Mouse (Mus musculus): ENCODE results near the gene Gramd1b.

The Gramd1b gene

DNA sequence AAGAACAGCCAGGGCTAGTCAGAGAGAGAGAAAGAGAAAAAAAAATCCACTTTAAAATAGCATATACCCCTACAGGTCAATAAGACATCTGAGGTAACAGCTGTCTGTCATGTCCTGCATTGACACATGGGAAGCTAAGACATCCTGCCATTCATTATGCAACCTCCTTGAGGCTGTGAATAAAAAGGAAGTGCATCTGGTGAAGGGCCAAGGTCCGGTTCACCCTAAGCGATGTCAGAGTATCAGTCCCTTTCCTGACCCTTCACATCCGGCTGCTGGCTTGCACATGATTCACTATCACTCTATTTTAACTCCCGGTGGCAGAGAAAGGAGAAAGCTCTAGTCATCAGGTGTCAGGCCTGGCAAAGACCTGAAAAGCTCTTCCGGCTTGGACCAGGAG is 73.7 kb downstream of the Gramd1b start:
- no peak for DNase-seq (ENCODE audit: low spot score)

DNA sequence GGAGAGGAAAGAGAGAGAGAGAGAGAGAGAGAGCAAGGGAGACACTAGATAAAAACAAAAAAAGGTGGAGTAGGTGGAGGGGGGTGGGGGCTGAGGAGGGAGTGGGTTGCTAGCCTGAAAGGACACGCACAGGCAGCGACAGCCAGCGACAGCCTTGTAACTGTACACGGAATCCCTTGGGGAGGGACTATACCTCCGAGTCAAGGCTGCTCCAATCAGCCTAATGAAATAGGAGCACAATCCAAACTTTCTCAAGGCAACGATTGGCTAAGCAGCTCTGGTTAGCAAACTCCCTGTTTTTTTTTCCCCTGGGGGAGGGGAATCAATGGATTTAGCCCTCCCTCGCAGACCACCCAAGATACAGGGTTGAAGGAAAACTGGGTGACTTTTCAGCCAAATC is 75.0 kb downstream of the Gramd1b start:
- DNase-seq (ENCODE audit: low spot score): no peak

DNA sequence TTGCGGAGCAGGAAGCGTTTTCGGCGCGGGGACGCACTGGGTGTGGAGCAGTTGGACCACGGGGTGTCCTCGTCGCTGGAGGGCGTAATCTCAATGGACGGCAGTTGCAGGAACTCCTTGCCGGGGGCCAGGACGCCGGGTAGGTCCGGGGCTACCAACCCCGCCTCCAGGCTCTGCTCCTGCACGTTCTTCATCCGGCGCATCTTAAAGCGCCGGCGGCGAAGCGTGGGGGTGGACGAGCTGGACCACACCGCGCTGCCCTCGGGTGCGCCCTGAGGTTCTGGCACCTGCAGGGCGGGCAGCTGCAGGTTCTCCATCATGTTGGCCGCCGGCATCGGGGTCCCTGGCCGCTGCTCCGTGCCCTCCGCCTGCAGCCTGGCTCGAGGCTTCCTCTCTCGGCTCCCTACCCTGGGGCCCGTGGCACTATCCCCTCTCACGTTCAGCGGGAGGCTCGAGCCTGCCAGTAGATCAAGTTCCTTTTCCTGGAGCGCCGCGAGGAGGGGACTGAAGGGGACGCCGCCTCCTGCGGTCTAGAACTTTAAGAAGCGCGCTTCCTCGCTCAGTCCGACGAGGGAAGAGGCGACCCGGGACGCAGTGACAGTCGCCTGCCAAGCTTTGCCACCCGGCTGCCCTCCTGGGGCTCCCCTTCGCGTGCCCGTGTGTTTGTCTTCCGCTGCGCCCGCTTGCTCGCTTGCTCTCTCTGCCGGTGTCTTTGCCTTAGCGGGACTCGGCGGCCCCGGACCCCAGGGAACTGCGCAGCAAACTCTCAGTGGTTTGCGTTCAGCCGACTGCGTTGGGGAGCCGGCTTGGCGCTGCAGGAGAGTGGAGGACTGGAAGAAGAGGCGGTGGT is 75.6 kb downstream of the Gramd1b start:
- no peak for DNase-seq (ENCODE audit: low spot score)

DNA sequence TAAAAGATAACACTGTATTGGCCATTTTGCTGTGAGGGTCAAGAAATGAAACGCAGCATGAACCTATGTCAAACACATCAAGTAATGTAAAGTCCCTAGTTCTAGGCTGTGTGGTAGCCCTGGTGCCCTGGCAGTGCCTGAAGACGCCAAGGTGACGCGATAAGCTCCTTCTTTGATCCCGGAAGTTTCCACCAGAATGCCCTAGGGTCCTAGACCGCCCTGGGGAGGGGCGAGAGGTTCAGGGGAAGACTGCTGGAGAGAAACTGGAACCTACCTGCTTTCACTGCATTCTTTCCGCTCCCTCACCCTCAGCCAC is 76.2 kb downstream of the Gramd1b start:
- DNase-seq (ENCODE audit: low spot score): no peak

DNA sequence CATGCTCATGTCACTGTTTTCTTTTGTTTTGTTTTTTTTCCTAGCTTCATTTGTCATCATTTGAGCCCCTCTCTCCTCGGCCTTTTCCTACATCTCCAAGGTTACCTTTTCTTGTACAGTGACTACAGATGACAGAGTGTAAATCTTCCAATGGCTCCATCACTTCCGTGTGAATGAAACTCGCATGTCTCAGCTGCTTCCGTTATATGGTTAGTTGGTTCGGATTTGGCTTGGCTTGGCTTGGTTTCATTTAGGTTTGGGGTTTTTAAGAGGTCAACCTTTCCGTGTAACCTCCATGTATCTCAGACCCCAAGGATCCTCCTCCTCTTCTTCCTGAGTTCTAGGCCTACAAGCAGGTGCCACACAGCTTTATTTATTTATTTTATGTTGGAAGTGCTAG is 77.3 kb downstream of the Gramd1b start:
- no peak for DNase-seq (ENCODE audit: low spot score)

DNA sequence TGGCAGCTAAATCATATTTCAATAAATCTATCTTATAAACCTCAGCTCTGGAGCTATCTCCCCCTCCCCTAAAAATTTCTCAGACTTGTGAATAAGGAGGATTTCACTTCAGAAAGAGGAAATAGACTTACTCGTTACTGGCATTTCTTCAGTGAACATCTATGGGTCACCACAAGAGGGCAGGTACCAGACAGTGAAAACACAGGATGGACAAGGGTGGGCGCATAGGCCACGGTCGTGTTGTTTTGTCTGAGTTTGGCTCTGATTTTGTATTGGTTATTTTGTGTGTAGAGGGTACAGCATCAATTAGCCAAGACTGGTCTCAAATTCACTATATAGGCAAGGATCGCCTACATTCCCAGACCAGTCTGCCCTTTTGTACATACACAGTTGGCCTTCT is 79.0 kb downstream of the Gramd1b start:
- DNase-seq (ENCODE audit: low spot score): no peak

DNA sequence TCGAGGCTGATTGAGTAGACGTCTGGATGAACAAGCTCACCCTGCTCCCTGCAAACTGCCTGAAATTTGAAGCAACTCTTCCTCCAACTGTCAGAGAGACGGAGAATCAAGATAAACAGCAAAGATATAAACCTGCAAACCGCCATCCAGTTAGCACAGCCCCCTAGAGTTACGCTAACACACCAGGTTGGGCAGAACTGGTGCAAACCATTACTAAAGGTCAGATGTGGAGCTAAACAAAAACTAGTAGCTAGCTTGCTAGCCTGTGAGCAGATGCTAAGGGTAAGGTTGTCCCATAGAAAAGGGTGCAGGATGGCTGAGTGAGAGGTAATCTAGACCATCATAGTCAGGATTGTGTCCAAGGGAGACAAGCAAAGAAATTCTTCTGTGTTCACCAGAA is 80.4 kb downstream of the Gramd1b start:
- DNase-seq (ENCODE audit: low spot score): no peak

DNA sequence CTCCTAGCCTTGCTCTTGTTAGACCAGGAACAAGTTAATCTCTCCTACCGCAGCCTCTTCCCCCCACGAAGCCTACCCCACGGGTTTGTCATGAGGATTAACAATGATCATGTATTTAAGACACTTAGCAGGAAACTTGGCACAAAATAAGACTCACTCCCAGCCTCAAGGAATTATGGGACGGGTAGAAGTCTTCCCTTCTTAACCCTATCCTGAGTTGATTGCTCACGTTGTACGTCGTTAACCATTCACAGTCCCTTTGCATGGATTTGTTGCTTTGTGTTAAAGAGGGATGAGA is 80.8 kb downstream of the Gramd1b start:
- DNase-seq (ENCODE audit: low spot score): no peak

DNA sequence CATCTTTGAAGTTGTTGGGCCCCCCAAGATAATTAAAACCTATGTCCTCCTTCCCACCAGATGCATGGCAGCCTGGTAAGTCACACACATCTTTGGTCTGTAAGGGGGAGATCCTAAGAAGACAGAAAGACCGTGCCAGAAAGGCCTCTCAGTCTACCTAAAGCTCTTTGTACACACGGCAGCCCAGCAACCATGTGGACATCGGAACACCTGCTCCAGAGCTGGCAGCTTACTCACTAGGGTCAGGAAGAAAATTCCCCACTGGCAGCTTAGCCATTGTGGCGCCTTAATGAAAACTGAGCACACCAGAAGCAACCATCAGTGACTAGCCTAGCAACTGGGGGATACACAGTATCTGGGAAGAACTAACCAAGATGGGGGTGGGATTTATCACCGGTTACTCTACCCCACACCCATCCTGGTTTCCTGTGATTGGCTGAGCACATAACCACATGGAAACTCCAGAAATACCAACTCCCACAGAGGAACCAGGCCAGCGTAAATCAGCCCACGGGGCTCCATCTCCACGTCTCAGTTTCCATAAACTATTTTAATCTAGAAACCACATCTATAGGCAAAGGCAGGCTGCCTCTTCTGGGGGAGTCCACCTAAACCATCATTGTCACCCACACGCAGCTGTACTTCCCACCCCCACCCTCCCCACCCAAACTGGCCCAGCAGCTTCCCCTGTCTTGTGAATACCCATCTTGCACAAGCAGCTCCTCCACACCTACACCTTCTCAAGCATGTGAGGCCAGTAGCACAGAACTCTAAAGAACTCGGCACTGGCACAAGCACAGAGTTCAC is 81.4 kb downstream of the Gramd1b start:
- DNase-seq (ENCODE audit: low spot score): no peak

DNA sequence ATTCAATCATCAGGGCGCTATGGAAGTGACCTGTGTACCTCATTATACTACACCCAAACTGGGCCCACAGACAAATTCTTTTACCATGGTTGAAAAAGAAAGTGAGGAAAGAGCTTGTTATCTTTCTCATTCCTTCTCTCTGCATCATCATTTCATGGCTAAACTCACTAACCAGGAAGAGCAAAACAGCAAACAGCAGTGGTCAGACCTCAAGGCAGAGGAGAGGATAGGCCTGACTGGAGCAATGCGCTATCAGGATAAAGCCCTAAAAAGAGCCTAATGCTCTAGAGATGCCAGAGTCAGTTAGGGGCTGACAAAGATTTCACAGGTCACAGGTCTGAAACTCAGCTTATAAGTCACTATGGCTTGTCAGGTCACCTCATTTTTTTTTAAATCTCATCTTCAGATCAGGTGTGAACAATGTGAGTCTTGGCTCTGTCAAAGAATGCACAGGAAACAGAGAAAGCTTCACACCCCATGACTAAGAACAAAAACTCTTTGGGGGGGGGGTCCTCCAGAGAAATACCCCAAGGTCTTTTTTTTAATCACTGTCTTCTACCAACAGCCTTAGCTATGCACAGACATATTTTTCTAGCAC is 82.4 kb downstream of the Gramd1b start:
- DNase-seq (ENCODE audit: low spot score): no peak

DNA sequence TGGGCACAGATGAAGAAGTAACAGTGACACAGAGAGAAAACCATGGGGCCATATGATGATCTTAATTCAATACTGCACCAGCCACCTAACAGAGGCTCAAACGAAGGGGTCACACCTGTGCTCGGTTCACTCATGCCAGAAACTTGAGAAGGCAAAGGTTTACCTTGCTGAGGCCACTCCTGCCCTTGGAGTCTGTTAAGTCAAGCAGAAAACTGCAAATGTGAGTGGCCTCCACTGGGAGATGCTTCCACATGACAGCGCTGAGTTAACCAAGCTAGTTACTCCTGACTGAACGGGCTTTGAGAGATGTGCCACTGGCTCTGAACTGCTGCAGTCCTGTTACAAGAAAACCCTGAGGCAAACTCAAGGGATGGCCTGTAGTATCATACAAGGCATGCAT is 83.9 kb downstream of the Gramd1b start:
- DNase-seq (ENCODE audit: low spot score): no peak

DNA sequence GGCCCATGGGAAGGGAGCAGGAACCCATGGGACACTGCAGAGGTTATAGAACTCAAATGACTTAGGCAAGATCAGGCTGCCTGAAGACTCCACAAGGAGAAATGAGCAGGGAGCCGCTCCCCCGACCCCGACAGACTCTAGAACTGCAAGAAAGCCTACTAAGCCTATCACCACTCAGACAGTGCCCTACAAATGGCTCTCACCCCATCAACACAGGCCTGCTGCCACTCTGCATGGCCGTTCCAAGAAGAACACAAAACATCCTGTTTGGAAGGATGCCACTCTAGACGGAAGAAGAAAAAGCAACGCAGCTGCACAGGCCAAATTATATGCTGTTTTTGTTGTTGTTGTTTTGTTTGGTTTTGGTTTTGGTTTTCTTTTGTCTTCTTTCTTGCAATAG is 86.2 kb downstream of the Gramd1b start:
- no peak for DNase-seq (ENCODE audit: low spot score)

DNA sequence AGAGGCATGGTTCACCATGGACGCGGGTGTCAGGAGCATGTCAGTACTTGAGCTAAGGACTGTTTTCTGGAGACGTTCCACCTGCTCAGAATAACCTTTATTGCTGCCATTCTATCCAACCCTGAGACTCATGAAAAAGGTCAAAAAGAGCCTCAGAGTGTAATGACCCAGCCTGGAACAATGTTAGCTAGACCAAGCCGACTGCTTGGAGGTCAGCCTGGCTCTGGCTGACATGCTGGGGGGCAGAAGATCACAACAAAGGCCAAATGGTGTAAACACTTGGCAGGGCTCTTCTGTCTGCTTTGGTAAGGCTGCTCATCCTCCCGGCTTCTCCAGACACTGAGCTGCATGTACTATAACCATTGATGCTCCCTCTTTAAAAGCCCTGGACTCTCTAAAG is 88.4 kb downstream of the Gramd1b start:
- DNase-seq (ENCODE audit: low spot score): no peak

DNA sequence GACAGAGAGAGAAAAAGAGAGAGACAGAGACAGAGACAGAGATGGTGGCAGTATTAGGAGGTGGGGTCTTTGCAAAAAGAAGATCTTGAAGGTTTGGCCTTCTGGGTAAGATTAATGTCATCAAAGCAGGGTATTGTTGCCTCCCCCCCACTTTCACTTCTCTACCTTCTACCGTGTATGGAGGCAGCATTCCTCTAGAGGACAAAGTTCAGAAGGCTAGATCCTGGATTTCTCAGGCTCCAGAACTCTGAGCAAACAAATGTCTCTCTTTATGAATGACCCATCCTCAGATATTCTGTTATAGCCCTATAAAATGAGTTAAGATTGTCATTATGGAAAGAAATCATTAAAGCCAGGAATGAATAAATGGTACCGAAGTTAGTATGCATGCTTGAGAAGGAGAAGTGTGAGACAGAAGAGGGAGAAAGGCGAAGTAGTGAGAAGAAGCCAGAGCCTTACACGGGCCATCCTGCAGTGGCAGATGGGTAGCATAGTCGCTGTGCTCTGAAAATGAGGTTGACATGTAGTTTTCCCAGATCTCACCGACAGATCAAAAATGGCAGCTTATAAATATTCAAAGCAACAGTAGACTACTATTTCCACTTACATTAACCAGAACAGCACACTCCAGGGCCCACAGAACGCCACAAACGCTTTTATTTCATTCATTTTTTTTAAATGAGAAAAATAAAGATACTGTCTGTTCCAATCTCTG is 91.1 kb downstream of the Gramd1b start:
- DNase-seq (ENCODE audit: low spot score): no peak

DNA sequence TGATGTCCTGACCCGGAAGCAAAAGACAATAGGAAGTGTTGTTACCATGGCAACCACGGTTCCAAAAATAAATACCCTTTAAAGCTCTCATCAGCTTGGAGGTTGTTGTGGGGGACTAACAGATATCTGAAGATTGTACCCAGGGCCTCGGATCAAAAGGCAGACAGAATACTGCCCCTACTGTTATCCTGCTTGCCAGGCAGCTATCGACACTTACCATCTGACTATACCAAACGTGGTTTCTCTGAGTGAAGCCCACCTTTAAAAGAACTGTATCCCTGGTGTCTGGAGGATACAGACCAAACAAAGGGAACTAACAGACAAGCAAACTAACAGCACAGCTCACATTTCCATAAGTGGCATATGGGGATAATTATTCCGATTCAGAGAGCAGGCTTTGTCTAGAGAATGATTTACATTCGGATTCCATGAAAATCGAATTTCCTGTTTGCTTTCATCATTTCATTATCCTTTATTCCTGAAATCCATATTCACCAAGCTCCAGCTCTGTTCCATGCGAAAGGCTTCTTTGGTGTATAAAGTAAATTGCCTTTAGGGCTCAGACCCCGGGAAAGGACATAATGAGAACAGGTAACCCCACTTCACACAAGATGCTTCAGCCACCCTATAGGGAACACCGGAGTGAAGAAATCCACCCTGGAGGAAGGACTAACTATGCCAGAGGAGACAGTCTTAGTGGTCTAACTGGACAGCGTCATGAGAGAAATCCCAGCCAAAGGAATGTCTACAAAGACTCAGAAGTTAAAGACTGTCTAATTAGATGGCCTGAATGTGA is 92.3 kb downstream of the Gramd1b start:
- DNase-seq (ENCODE audit: low spot score): peak; percentile 21

DNA sequence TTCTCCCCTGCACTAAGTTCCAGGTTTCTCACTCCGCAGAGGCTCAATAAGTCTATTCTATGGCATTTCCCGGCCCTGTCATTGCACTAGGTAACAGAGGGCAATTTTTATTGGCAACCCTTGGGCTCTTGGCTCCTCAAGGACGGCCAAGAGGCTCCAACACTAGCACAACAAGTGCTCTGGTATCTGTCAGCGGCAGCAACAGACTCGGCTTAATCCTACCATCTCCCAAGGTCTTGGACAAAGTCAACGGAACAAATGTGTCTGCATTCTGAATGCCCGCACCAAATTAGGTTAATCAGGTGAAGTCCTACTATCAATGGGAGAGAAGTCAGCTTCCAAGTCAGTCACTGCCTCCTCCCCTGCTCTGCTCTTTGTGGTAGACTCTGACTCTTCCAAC is 93.3 kb downstream of the Gramd1b start:
- no peak for DNase-seq (ENCODE audit: low spot score)

DNA sequence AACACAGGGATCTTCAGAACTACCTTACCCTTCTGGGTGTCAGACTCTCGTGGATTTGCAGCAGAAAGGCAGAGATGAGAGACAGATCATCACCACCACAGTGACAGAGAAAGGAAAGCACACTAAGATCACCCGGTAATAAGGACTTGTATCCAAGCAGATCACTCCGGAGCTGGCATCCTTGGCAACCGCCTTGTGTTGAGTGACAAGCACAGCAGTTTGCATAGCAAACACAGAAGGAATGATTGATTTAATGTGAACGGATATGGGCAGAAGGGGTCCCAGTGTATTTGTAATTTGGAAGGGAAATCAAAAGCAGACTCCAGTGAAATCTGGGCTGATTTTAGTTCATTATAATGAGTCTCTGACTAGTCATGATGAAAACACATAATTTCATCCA is 97.9 kb downstream of the Gramd1b start:
- no peak for DNase-seq (ENCODE audit: low spot score)

DNA sequence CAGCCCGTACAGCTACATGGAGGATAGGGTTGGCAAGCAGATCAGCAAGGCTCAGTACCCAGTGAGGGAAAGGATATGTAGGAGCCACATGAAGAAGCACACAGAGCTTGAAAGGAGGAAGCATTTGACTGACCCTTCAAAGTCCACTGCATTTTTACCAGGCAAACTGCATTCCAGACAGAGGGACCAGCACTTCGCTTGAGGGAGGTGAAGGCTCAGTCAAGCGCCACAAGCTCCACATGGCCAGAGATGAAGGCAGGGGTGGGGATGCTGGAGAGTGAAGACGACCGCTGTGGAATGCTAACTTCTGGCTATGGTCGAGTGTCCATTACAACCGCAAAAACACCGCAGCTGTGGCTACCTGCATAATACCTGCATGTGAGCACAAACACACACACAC is 100.2 kb downstream of the Gramd1b start:
- DNase-seq (ENCODE audit: low spot score): no peak

DNA sequence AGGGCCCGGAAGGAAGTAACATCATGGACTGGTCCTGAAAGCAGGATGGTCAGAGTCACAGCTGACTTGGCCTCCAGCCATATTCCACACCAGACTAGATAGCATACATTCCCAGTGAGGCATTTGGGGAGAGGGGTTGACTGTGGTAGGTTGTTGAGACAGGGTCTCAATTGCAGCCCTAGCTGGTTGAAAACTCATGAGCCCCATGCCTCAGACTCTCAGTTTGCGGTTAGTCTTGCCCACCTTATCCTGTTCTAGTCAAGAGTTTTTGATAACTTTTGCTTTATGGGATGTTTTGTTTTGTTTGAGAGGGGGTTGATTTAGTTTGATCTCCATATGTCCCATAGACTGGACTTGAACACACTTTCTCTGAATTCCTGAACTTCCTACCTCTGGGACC is 103.5 kb downstream of the Gramd1b start:
- DNase-seq (ENCODE audit: low spot score): no peak

DNA sequence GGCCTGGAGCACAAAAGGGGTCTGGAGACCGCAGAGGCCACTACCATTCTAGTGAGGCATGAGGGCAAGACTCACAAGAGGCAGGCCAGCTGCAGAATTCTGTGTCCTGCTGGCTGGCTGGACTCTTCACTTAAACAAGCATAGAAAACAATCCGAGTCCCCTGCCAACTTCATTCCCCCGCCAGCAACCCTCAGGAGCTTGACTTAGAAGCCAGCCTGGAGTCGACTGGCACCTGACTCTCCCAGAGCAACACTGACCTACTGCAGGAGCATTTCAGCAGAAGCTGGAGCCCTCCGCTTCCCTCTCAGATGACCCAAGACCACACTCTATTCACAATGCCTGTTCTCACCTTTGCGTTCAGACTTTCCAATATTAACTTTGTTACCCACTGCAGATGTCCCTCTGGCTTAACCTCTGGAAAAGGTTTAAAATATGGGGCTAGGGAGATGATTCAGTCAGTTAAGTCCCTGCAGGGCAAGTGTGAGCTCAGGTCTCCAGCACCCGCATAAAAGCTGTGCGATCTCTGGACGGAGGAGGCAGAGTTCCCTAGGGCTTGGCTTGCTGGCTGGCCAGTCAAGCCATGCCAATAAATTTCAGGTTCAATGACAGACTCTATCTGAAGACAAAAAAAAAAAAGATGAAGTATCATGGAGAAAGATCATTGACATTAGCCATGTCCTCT is 104.8 kb downstream of the Gramd1b start:
- no peak for DNase-seq (ENCODE audit: low spot score)

DNA sequence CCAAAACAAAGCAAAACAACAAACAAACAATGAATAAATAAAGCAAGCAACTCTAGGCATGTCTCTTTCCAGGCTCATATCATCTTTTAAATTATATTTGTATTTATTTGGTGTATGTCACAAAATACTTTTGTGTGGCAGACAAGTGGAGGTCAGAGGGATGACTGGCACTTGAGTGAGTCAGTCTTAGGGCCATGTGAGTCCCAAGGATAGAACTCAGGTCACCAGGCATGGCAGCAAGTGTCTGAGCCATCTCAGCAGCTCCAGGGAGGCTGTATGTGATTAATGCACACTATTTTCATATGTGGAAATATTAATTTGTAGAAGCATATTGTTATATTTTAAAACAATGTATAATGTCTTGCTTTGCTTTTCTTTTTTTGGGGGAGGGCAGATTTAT is 106.3 kb downstream of the Gramd1b start:
- DNase-seq (ENCODE audit: low spot score): no peak
